Mouse (Mus musculus) liver, postnatal 0 days (tissue): ENCODE data around the gene Sys1. TPM values are rescaled to one million over a fixed set of nuclear protein-coding genes. Genes with fewer than 3 reads are reported as not detected.

Experiments
- ATAC-seq: fragments of 200-750 bp; cut with Nextera tagmentation; 2 replicates; pipeline ENCODE4 v1.8.0; 2017; ENCODE audit warnings: mild to moderate bottlenecking, moderate library complexity
- DNase-seq: peaks from one replicate; pipeline ENCODE4 v3.0.0-alpha.2; 2016
- H3K27ac ChIP-seq: fragments of 300-500 bp; sonication (generic); 2 replicates; pipeline ENCODE4 v1.5.1; 2014; ENCODE audit warnings: antibody characterized with exemption, moderate library complexity, mild to moderate bottlenecking, low read depth
- H3K27me3 ChIP-seq: fragments of 300-500 bp; sonication (generic); 2 replicates; pipeline ENCODE4 v1.6.1; 2014; ENCODE audit warnings: low read length, control low read depth, mixed read lengths; ENCODE audit not compliant: insufficient read depth
- H3K36me3 ChIP-seq: fragments of 300-500 bp; sonication (generic); replicated peaks from 2 replicates; pipeline ENCODE4 v1.6.1; 2014; ENCODE audit warnings: mild to moderate bottlenecking, control low read depth, low read length, moderate library complexity, mixed read lengths; ENCODE audit not compliant: insufficient read depth
- H3K4me1 ChIP-seq: fragments of 300-500 bp; sonication (generic); 2 replicates; pipeline ENCODE4 v1.6.1; 2014; ENCODE audit warnings: antibody characterized with exemption, mild to moderate bottlenecking, control low read depth; ENCODE audit not compliant: insufficient read depth
- H3K4me2 ChIP-seq: fragments of 300-500 bp; sonication (generic); 2 replicates; pipeline ENCODE4 v1.6.1; 2014; ENCODE audit warnings: low read depth, mild to moderate bottlenecking, low read length, moderate library complexity, mixed read lengths
- H3K4me3 ChIP-seq: fragments of 300-500 bp; sonication (generic); 2 replicates; pipeline ENCODE4 v1.5.1; 2014; ENCODE audit warnings: low read depth, low read length
- H3K9ac ChIP-seq: fragments of 300-500 bp; sonication (generic); replicated peaks from 2 replicates; pipeline ENCODE4 v1.6.1; 2014; ENCODE audit warnings: mild to moderate bottlenecking, moderate library complexity
- H3K9me3 ChIP-seq: fragments of 300-500 bp; sonication (generic); 2 replicates; pipeline ENCODE4 v1.6.1; 2016; ENCODE audit warnings: mild to moderate bottlenecking, control low read depth, low read length, mixed read lengths
- CTCF ChIP-seq: sonication (generic); IDR thresholded peaks from 2 replicates; pipeline ENCODE4 v1.5.1; 2016; ENCODE audit warnings: antibody characterized with exemption, low read depth
- EP300 ChIP-seq: IDR thresholded peaks from 2 replicates; pipeline ENCODE4 v1.6.1; 2016; ENCODE audit warnings: antibody characterized with exemption, low read depth, mild to moderate bottlenecking
- WGBS: fragments of 180-500 bp; shearing (Covaris S2); extraction: QIAGEN DNeasy Blood & Tissue Kit; methylation state at CpG from one replicate; pipeline ENCODE4 v1.1.7; 2014; ENCODE audit not compliant: insufficient replicate concordance; 5-methylcytosine and 5-hydroxymethylcytosine counted together
- polyA plus RNA-seq: library from polyadenylated mRNA; unstranded; fragments of >200 nt; fragmentation: Nextera tagmentation; extraction: Ambion mirVana; gene quantifications from 2 replicates; pipeline ENCODE4 v1.2.1, GENCODE M21; 2015

Sys1 gene
- 43.5 and 46.2 TPM in 2 replicates for polyA plus RNA-seq

GRCm38 (mm10) chr2:164456864-164457300, at the start of gene Sys1:
Gene Sys1 (plus strand): TSS chr2:164456964.
- H3K4me3 ChIP-seq = no peak within 1 kb of the TSS
- ATAC-seq = no peak
- H3K4me2 ChIP-seq = peak within 1 kb of the TSS; percentile 52
- no peaks in the 10 kb centered on the region for H3K9me3 ChIP-seq
- DNase-seq = no peak
- peak within 1 kb of the TSS; percentile 60 for H3K9ac ChIP-seq
- H3K36me3 ChIP-seq = no peaks in the 10 kb centered on the region
- H3K4me1 ChIP-seq = peaks cover 19% of the 10 kb centered on the region
- H3K27ac ChIP-seq = peak within 1 kb of the TSS; percentile 93
- no peaks in the 10 kb centered on the region for H3K27me3 ChIP-seq
- WGBS = 7% methylated on average over 7 of the region's 7 CpGs
- no peak for TF ChIP-seq EP300
- no peak for TF ChIP-seq CTCF

GRCm38 (mm10) chr2:164407708-164408107, 49.1 kb upstream of the Sys1 start:
- 3% methylated on average over 22 of the region's 22 CpGs for WGBS

GRCm38 (mm10) chr2:164414167-164414566, 42.6 kb upstream of the Sys1 start:
- no peak for TF ChIP-seq CTCF
- no peak for TF ChIP-seq EP300
- DNase-seq (no peak), ATAC-seq (no peak)
- Histone ChIP-seq H3K9ac (no peak overlapping the region; the same call in 1 of the 2 replicates), H3K27ac (no peak overlapping the region), H3K27me3 (peaks cover 13% of the 10 kb centered on the region), H3K4me2 (peak overlapping the region; percentile 32; the same call in 1 of the 2 replicates), H3K36me3 (no peaks in the 10 kb centered on the region), H3K9me3 (no peaks in the 10 kb centered on the region), H3K4me1 (peaks cover 18% of the 10 kb centered on the region), H3K4me3 (no peak overlapping the region)
- 34% methylated on average over 28 of the region's 28 CpGs for WGBS

More at GRCm38 (mm10) chr2:164407708-164408107, 49.1 kb upstream of the Sys1 start:
- no peak for ATAC-seq
- Histone ChIP-seq H3K27me3 (peaks cover 70% of the 10 kb centered on the region), H3K4me2 (no peak overlapping the region), H3K4me3 (no peak overlapping the region), H3K36me3 (no peaks in the 10 kb centered on the region), H3K27ac (no peak overlapping the region), H3K9me3 (no peaks in the 10 kb centered on the region), H3K9ac (no peak overlapping the region), H3K4me1 (peaks cover 8% of the 10 kb centered on the region)
- peak; percentile 85 for TF ChIP-seq CTCF
- TF ChIP-seq EP300 = no peak
- DNase-seq = peak; percentile 68

GRCm38 (mm10) chr2:164414581-164414980, 42.2 kb upstream of the Sys1 start:
- ATAC-seq = no peak
- 46% methylated on average over 10 of the region's 10 CpGs for WGBS

GRCm38 (mm10) chr2:164417198-164417597, 39.6 kb upstream of the Sys1 start:
- Histone ChIP-seq H3K27me3 (0 out of 2 replicates have a peak, but pooled peaks cover 5% of the 10 kb centered on the region), H3K4me2 (no peak overlapping the region), H3K9ac (no peak overlapping the region), H3K36me3 (no peaks in the 10 kb centered on the region), H3K9me3 (no peaks in the 10 kb centered on the region), H3K4me1 (peaks cover 22% of the 10 kb centered on the region), H3K4me3 (no peak overlapping the region), H3K27ac (no peak overlapping the region)
- no peak for DNase-seq
- no peak for TF ChIP-seq EP300
- TF ChIP-seq CTCF = peak; percentile 75
- WGBS = 1% methylated on average over 2 of the region's 2 CpGs
- no peak for ATAC-seq

More at GRCm38 (mm10) chr2:164414581-164414980, 42.2 kb upstream of the Sys1 start:
- H3K9me3 ChIP-seq = no peaks in the 10 kb centered on the region
- H3K9ac ChIP-seq = no peak overlapping the region; the same call in 1 of the 2 replicates
- H3K4me1 ChIP-seq = peaks cover 22% of the 10 kb centered on the region
- TF ChIP-seq CTCF (no peak), EP300 (no peak)
- H3K36me3 ChIP-seq = no peaks in the 10 kb centered on the region
- H3K4me3 ChIP-seq = no peak overlapping the region
- H3K4me2 ChIP-seq = peak overlapping the region; percentile 32; the same call in 1 of the 2 replicates
- DNase-seq = no peak
- H3K27ac ChIP-seq = no peak overlapping the region
- H3K27me3 ChIP-seq = peaks cover 9% of the 10 kb centered on the region; the same call in 1 of the 2 replicates

GRCm38 (mm10) chr2:164418308-164418875, 38.4 kb upstream of the Sys1 start:
- ATAC-seq = no peak
- Histone ChIP-seq H3K27ac (peak overlapping the region; percentile 11; the same call in 1 of the 2 replicates), H3K27me3 (0 out of 2 replicates have a peak, but pooled peaks cover 5% of the 10 kb centered on the region), H3K9me3 (no peaks in the 10 kb centered on the region), H3K9ac (no peak overlapping the region), H3K4me2 (no peak overlapping the region), H3K4me3 (no peak overlapping the region), H3K4me1 (peaks cover 22% of the 10 kb centered on the region), H3K36me3 (no peaks in the 10 kb centered on the region)
- no peak for TF ChIP-seq CTCF
- no peak for TF ChIP-seq EP300
- DNase-seq = no peak
- 32% methylated on average over 3 of the region's 3 CpGs for WGBS
